Mouse (Mus musculus) MEL (cell line): ENCODE data around the gene Arhgap21. TPM values are rescaled to one million over a fixed set of nuclear protein-coding genes. Genes with fewer than 3 reads are reported as not detected.

Experiments
- DNase-seq: peaks from one replicate; pipeline ENCODE4 v3.0.0; 2011; ENCODE audit warnings: low read depth, low spot score
- H3K27ac ChIP-seq: 2 replicates; pipeline ENCODE4 v1.5.1; 2012; ENCODE audit warnings: low read depth, mild to moderate bottlenecking, control low read depth, low read length, moderate library complexity; ENCODE audit not compliant: control insufficient read depth
- H3K27me3 ChIP-seq, 2 experiments: fragments of 150-350 bp in 1 of 2; sonication (generic) in 1 of 2; 2 replicates each; pipeline ENCODE4 v1.6.1; 2012; ENCODE audit warnings: low read length in 2 of 2, mild to moderate bottlenecking in 2 of 2, improper control_type of control experiment in 1 of 2, moderate library complexity in 1 of 2; ENCODE audit not compliant: insufficient read depth in 2 of 2, control insufficient read depth in 1 of 2
- H3K36me3 ChIP-seq, 2 experiments: 2 replicates each; pipeline ENCODE4 v1.6.1; 2012 to 2014; ENCODE audit warnings: low read length in 2 of 2, improper control_type of control experiment in 1 of 2, inconsistent platforms in 1 of 2, mild to moderate bottlenecking in 1 of 2; ENCODE audit not compliant: insufficient read depth in 2 of 2, control insufficient read depth in 1 of 2
- H3K4me1 ChIP-seq, 2 experiments: fragments of 150-350 bp in 1 of 2; sonication (generic) in 1 of 2; 2 replicates each; pipeline ENCODE4 v1.6.1; 2012; ENCODE audit warnings: low read length in 2 of 2, improper control_type of control experiment in 1 of 2, mild to moderate bottlenecking in 1 of 2; ENCODE audit not compliant: insufficient read depth in 2 of 2, control insufficient read depth in 1 of 2
- H3K4me3 ChIP-seq, 2 experiments: fragments of 150-350 bp in 1 of 2; sonication (generic) in 1 of 2; 2 replicates each; pipeline ENCODE4 v1.5.1; 2012; ENCODE audit warnings: low read depth in 2 of 2, low read length in 2 of 2, mild to moderate bottlenecking in 2 of 2, moderate library complexity in 2 of 2, control low read depth in 1 of 2, improper control_type of control experiment in 1 of 2; ENCODE audit not compliant: control insufficient read depth in 1 of 2, insufficient read depth in 1 of 2
- H3K79me2 ChIP-seq: 2 replicates; pipeline ENCODE4 v1.6.1; 2012; ENCODE audit warnings: mild to moderate bottlenecking, low read length, moderate library complexity; ENCODE audit not compliant: control insufficient read depth, poor library complexity, insufficient read depth
- H3K9ac ChIP-seq: 2 replicates; pipeline ENCODE4 v1.6.1; 2012; ENCODE audit warnings: low read depth, mild to moderate bottlenecking, control low read depth, low read length, moderate library complexity; ENCODE audit not compliant: control insufficient read depth, poor library complexity, severe bottlenecking
- H3K9me3 ChIP-seq: fragments of 150-350 bp; sonication (generic); replicated peaks from 2 replicates; pipeline ENCODE4 v1.6.1; 2012; ENCODE audit warnings: mild to moderate bottlenecking, low read length, improper control_type of control experiment, moderate library complexity; ENCODE audit not compliant: insufficient read depth
- CHD2 ChIP-seq: IDR thresholded peaks from 2 replicates; pipeline ENCODE4 v1.6.1; 2011; ENCODE audit warnings: low read length, improper control_type of control experiment
- CTCF ChIP-seq, 3 experiments: IDR thresholded peaks in 2 of 3; conservative IDR thresholded peaks in 1 of 3; 2 replicates each; pipeline ENCODE4 v1.5.1; 2011 to 2012; ENCODE audit warnings: low read length in 3 of 3, low read depth in 2 of 3, mild to moderate bottlenecking in 2 of 3, improper control_type of control experiment in 1 of 3, inconsistent platforms in 1 of 3, mixed read lengths in 1 of 3, moderate library complexity in 1 of 3; ENCODE audit not compliant: control insufficient read depth in 1 of 3, insufficient read depth in 1 of 3, poor library complexity in 1 of 3, severe bottlenecking in 1 of 3
- ETS1 ChIP-seq: IDR thresholded peaks from 2 replicates; pipeline ENCODE4 v1.6.1; 2012; ENCODE audit warnings: low read depth, mild to moderate bottlenecking, inconsistent platforms, low read length, improper control_type of control experiment, moderate library complexity
- GABPA ChIP-seq: IDR thresholded peaks from 2 replicates; pipeline ENCODE4 v1.6.1; 2012; ENCODE audit warnings: low read depth, mild to moderate bottlenecking, inconsistent platforms, low read length, improper control_type of control experiment, moderate library complexity
- HCFC1 ChIP-seq: IDR thresholded peaks from 2 replicates; pipeline ENCODE4 v1.6.1; 2012; ENCODE audit warnings: low read depth, mild to moderate bottlenecking, inconsistent platforms, low read length, improper control_type of control experiment, moderate library complexity
- MAZ ChIP-seq: IDR thresholded peaks from 2 replicates; pipeline ENCODE4 v1.6.1; 2012; ENCODE audit warnings: low read depth, mild to moderate bottlenecking, inconsistent platforms, low read length, improper control_type of control experiment
- MXI1 ChIP-seq: IDR thresholded peaks from 2 replicates; pipeline ENCODE4 v1.6.1; 2011; ENCODE audit warnings: mild to moderate bottlenecking, low read depth, low read length, improper control_type of control experiment
- MYC ChIP-seq: IDR thresholded peaks from 2 replicates; pipeline ENCODE4 v1.6.1; 2011; ENCODE audit warnings: low read depth, mild to moderate bottlenecking, low read length, improper control_type of control experiment, moderate library complexity
- NRF1 ChIP-seq: IDR thresholded peaks from 2 replicates; pipeline ENCODE4 v1.6.1; 2014; ENCODE audit warnings: low read depth, mild to moderate bottlenecking, inconsistent platforms, low read length, improper control_type of control experiment, moderate library complexity; ENCODE audit not compliant: poor library complexity, insufficient read depth, severe bottlenecking
- POLR2AphosphoS2 ChIP-seq: IDR thresholded peaks from 2 replicates; pipeline ENCODE4 v1.6.1; 2011; ENCODE audit warnings: low read length, improper control_type of control experiment
- RAD21 ChIP-seq: IDR thresholded peaks from 2 replicates; pipeline ENCODE4 v1.6.1; 2011; ENCODE audit warnings: mild to moderate bottlenecking, low read depth, low read length, improper control_type of control experiment
- RCOR1 ChIP-seq: IDR thresholded peaks from 2 replicates; pipeline ENCODE4 v1.6.1; 2012; ENCODE audit warnings: low read depth, mild to moderate bottlenecking, inconsistent platforms, low read length, improper control_type of control experiment
- SIN3A ChIP-seq: IDR thresholded peaks from 2 replicates; pipeline ENCODE4 v1.6.1; 2012; ENCODE audit warnings: low read length, improper control_type of control experiment, inconsistent platforms
- SMC3 ChIP-seq: IDR thresholded peaks from 2 replicates; pipeline ENCODE4 v1.6.1; 2011; ENCODE audit warnings: low read depth, low read length, improper control_type of control experiment
- TBP ChIP-seq: IDR thresholded peaks from 2 replicates; pipeline ENCODE4 v1.8.0; 2011; ENCODE audit warnings: low read depth, low read length, improper control_type of control experiment
- TCF12 ChIP-seq: IDR thresholded peaks from 2 replicates; pipeline ENCODE4 v1.6.1; 2014; ENCODE audit warnings: low read depth, mild to moderate bottlenecking, inconsistent platforms, low read length, improper control_type of control experiment, moderate library complexity
- UBTF ChIP-seq: IDR thresholded peaks from 2 replicates; pipeline ENCODE4 v1.6.1; 2012; ENCODE audit warnings: low read depth, mild to moderate bottlenecking, inconsistent platforms, low read length, improper control_type of control experiment, moderate library complexity, borderline replicate concordance; ENCODE audit not compliant: insufficient read depth
- USF1 ChIP-seq: IDR thresholded peaks from 2 replicates; pipeline ENCODE4 v1.6.1; 2014; ENCODE audit warnings: low read depth, mild to moderate bottlenecking, inconsistent platforms, low read length, improper control_type of control experiment, moderate library complexity
- USF2 ChIP-seq, 2 experiments: IDR thresholded peaks; 2 replicates each; pipeline ENCODE4 v1.6.1; 2011 to 2012; ENCODE audit warnings: improper control_type of control experiment in 2 of 2, low read length in 2 of 2, borderline replicate concordance in 1 of 2, inconsistent platforms in 1 of 2, low read depth in 1 of 2, mild to moderate bottlenecking in 1 of 2; ENCODE audit not compliant: insufficient read depth in 1 of 2
- ZC3H11A ChIP-seq: IDR thresholded peaks from 2 replicates; pipeline ENCODE4 v1.6.1; 2012; ENCODE audit warnings: low read depth, mild to moderate bottlenecking, inconsistent platforms, low read length, improper control_type of control experiment
- ZKSCAN1 ChIP-seq: IDR thresholded peaks from 2 replicates; pipeline ENCODE4 v1.6.1; 2012; ENCODE audit warnings: low read depth, mild to moderate bottlenecking, inconsistent platforms, low read length, improper control_type of control experiment, moderate library complexity
- ZMIZ1 ChIP-seq: IDR thresholded peaks from 2 replicates; pipeline ENCODE4 v1.6.1; 2012; ENCODE audit warnings: low read depth, mild to moderate bottlenecking, inconsistent platforms, low read length, improper control_type of control experiment, moderate library complexity
- polyA plus RNA-seq, 2 experiments: library from polyadenylated mRNA; stranded (reverse) in 1 of 2; unstranded in 1 of 2; fragments of >175 nt in 1 of 2; fragments of >200 nt in 1 of 2; gene quantifications; 2 replicates each; pipeline versions ENCODE4 v1.2.1 to v1.2.4; 2012; ENCODE audit warnings: low replicate concordance in 2 of 2, low read depth in 1 of 2; ENCODE audit not compliant: insufficient read length in 2 of 2, insufficient read depth in 1 of 2, missing spikeins in 1 of 2
- total RNA-seq: library from RNA; depleted of rRNA; stranded (reverse); fragments of 300-350 nt; gene quantifications from 2 replicates; pipeline ENCODE4 v1.2.3, GENCODE M21; 2012

Arhgap21 gene
- total and polyA plus RNA-seq, 3 experiments: 12.4 to 104 (median 30.6) TPM

- no peak for TF ChIP-seq MAZ
- TF ChIP-seq ETS1: no peak
- TF ChIP-seq USF1: peak; percentile 81
- TF ChIP-seq TBP: no peak
- TF ChIP-seq GABPA: no peak
- no peak for TF ChIP-seq CHD2
- peak; percentile 36; the same call in 1 of the 2 replicates for TF ChIP-seq MXI1
- TF ChIP-seq SIN3A: no peak
- no peak for TF ChIP-seq USF2 (IDR thresholded peaks at IDR 0.05; ENCODE audit: borderline replicate concordance in 1 of 2, insufficient read depth in 1 of 2, low read depth in 1 of 2, low read length in 2 of 2)
- TF ChIP-seq HCFC1: peak; percentile 46; the same call in 1 of the 2 replicates
- no peak for TF ChIP-seq TCF12
- TF ChIP-seq RCOR1: no peak
- TF ChIP-seq MYC: peak; percentile 73; the same call in 1 of the 2 replicates
Observed at GRCm38 (mm10) chr2:20899301-20899700, 69.4 kb downstream of the Arhgap21 start (continued).

DNA sequence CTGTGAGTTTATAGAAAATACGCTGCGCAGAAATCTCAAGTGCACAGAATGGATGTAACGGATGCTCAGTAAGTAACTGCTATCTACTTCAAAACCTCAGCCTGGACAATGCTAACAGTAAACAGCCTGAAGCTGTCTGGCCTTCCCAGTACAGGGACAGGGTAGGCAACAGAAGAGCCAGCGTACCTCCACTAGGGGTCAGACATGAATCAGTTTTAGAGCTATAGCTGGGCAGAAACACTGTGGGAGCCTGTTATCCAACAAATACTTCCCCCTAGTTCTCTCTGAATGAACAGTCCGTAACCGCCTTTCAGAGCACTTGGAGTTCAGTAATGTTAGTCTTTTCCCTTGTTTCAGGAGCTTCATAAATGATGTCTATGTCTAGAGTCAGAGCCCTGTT, 70.0 kb downstream of the Arhgap21 start:
- Histone ChIP-seq H3K4me3 (peak overlapping the region in 1 of 2 experiments; percentile 45; a peak in 2 of 4 replicates), H3K27ac (peak overlapping the region; percentile 79), H3K9me3 (no peaks in the 10 kb centered on the region)

GRCm38 (mm10) chr2:20896446-20896845, 72.2 kb downstream of the Arhgap21 start:
- Histone ChIP-seq H3K79me2 (peaks cover 1% of the 10 kb centered on the region; the same call in 1 of the 2 replicates), H3K4me1 (peaks cover 0 to 7% of the 10 kb centered on the region in 2 experiments), H3K27me3 (no peaks in the 10 kb centered on the region), H3K9me3 (no peaks in the 10 kb centered on the region), H3K27ac (no peak overlapping the region), H3K36me3 (peaks cover 0 to 6% of the 10 kb centered on the region in 2 experiments; a peak in 3 of 4 replicates), H3K9ac (no peak overlapping the region), H3K4me3 (no peak overlapping the region)
- DNase-seq: no peak
- TF ChIP-seq UBTF: no peak
- no peak for TF ChIP-seq ZMIZ1

More for the DNA sequence above, 70.0 kb downstream of the Arhgap21 start:
- Histone ChIP-seq H3K79me2 (0 out of 2 replicates have a peak, but pooled peaks cover 1% of the 10 kb centered on the region), H3K36me3 (peaks cover 0 to 6% of the 10 kb centered on the region in 2 experiments; a peak in 2 of 4 replicates), H3K4me1 (peaks cover 0 to 7% of the 10 kb centered on the region in 2 experiments), H3K27me3 (no peaks in the 10 kb centered on the region), H3K9ac (peak overlapping the region; percentile 67)
- TF ChIP-seq ZC3H11A (peak; percentile 77), NRF1 (no peak), MYC (no peak), RCOR1 (no peak), ZKSCAN1 (no peak), POLR2AphosphoS2 (no peak), CTCF (IDR thresholded peaks at IDR 0.05 in 2 of 3, conservative IDR thresholded peaks at IDR 0.05 in 1 of 3; ENCODE audit: control insufficient read depth in 1 of 3, insufficient read depth in 1 of 3, low read depth in 2 of 3, low read length in 3 of 3, poor library complexity in 1 of 3, severe bottlenecking in 1 of 3) (peak; percentile 63 to 90 (median 66)), SMC3 (peak; percentile 88), RAD21 (peak; percentile 93)
- DNase-seq: peak; percentile 86
